8 mouse cellular contexts compared by ENCODE assay signal in genomic region chr14:21847381-21848165, GRCm38 (mm10). TPM values are rescaled to one million over a fixed set of nuclear protein-coding genes. Genes with fewer than 3 reads are reported as not detected.
DNase-seq lines count a peak whose midpoint lies in the region; ATAC-seq lines count a peak whose summit lies in the region.

No protein-coding gene starts in this region.

- peak; percentile 96 for DNase-seq in heart, adult 11 months
- no peak for DNase-seq in heart, adult 9 months (ENCODE audit: low spot score in 2 of 2)
- DNase-seq in T-cell, adult 2 months (ENCODE audit: low spot score), result peak; percentile 18
- peak; percentile 91 for DNase-seq in embryonic facial prominence, embryonic 14.5 days (ENCODE audit: low spot score)
- DNase-seq in hindbrain, embryonic 14.5 days (ENCODE audit: low spot score), result peak; percentile 66
- DNase-seq in thymus, adult 18-20 months, result peak; percentile 47 to 49

- peak overlapping the region; percentile 100 for H3K4me2 ChIP-seq in embryonic facial prominence, embryonic 14.5 days (ENCODE audit: low read depth, low read length)
- H3K4me2 ChIP-seq in hindbrain, embryonic 14.5 days (replicated peaks), result peak overlapping the region; percentile 99
- H3K4me2 ChIP-seq in limb, embryonic 15.5 days, result peak overlapping the region; percentile 100
- H3K4me2 ChIP-seq in midbrain, embryonic 16.5 days (ENCODE audit: low read length), result peak overlapping the region; percentile 89

- H3K9ac ChIP-seq in embryonic facial prominence, embryonic 14.5 days (ENCODE audit: low read depth, low read length), result peak overlapping the region; percentile 78
- peak overlapping the region; percentile 91 for H3K9ac ChIP-seq in hindbrain, embryonic 14.5 days
- peak overlapping the region; percentile 57 for H3K9ac ChIP-seq in limb, embryonic 15.5 days
- H3K9ac ChIP-seq in midbrain, embryonic 16.5 days (ENCODE audit: low read depth, low read length), result peak overlapping the region; percentile 90

- H3K27me3 ChIP-seq in embryonic facial prominence, embryonic 14.5 days (replicated peaks; ENCODE audit: control insufficient read depth, insufficient read depth, low read length), result no peaks in the 10 kb centered on the region
- no peaks in the 10 kb centered on the region for H3K27me3 ChIP-seq in hindbrain, embryonic 14.5 days (ENCODE audit: control insufficient read depth, insufficient read depth, low read length)
- H3K27me3 ChIP-seq in limb, embryonic 15.5 days, result no peaks in the 10 kb centered on the region
- H3K27me3 ChIP-seq in midbrain, embryonic 16.5 days (ENCODE audit: control insufficient read depth, insufficient read depth, low read depth, low read length), result no peaks in the 10 kb centered on the region

- no peaks in the 10 kb centered on the region for H3K9me3 ChIP-seq in embryonic facial prominence, embryonic 14.5 days (ENCODE audit: control insufficient read depth, low read length)
- no peaks in the 10 kb centered on the region for H3K9me3 ChIP-seq in hindbrain, embryonic 14.5 days (ENCODE audit: control insufficient read depth, low read length)
- H3K9me3 ChIP-seq in limb, embryonic 15.5 days, result no peaks in the 10 kb centered on the region
- no peaks in the 10 kb centered on the region for H3K9me3 ChIP-seq in midbrain, embryonic 16.5 days (replicated peaks; ENCODE audit: control insufficient read depth, low read length, poor library complexity, severe bottlenecking)

- ATAC-seq in embryonic facial prominence, embryonic 14.5 days (ENCODE audit: low read depth), result peak; percentile 70
- ATAC-seq in hindbrain, embryonic 14.5 days (ENCODE audit: low FRiP score), result peak; percentile 49
- peak; percentile 53 for ATAC-seq in limb, embryonic 15.5 days (ENCODE audit: insufficient number of reproducible peaks, low FRiP score, low TSS enrichment, low read depth)
- ATAC-seq in midbrain, embryonic 16.5 days, result peak; percentile 43

- peaks cover 41% of the 10 kb centered on the region for H3K36me3 ChIP-seq in embryonic facial prominence, embryonic 14.5 days (ENCODE audit: control insufficient read depth, insufficient read depth, low read length)
- peaks cover 45% of the 10 kb centered on the region for H3K36me3 ChIP-seq in hindbrain, embryonic 14.5 days (replicated peaks; ENCODE audit: control insufficient read depth, insufficient read depth)
- peaks cover 42% of the 10 kb centered on the region for H3K36me3 ChIP-seq in limb, embryonic 15.5 days
- H3K36me3 ChIP-seq in midbrain, embryonic 16.5 days (ENCODE audit: control insufficient read depth, insufficient read depth, low read length), result peaks cover 3% of the 10 kb centered on the region; the same call in 1 of the 2 replicates

- peaks cover 8% of the 10 kb centered on the region; the same call in 1 of the 2 replicates for H3K4me1 ChIP-seq in embryonic facial prominence, embryonic 14.5 days (ENCODE audit: control insufficient read depth, insufficient read depth, low read length)
- H3K4me1 ChIP-seq in hindbrain, embryonic 14.5 days (replicated peaks; ENCODE audit: control insufficient read depth, insufficient read depth, low read length), result peaks cover 15% of the 10 kb centered on the region
- peaks cover 27% of the 10 kb centered on the region for H3K4me1 ChIP-seq in limb, embryonic 15.5 days
- H3K4me1 ChIP-seq in midbrain, embryonic 16.5 days (ENCODE audit: control insufficient read depth, insufficient read depth, low read length), result peaks cover 9% of the 10 kb centered on the region; the same call in 1 of the 2 replicates

- peak overlapping the region; percentile 81 for H3K4me3 ChIP-seq in embryonic facial prominence, embryonic 14.5 days (ENCODE audit: low read depth, low read length)
- peak overlapping the region; percentile 79 for H3K4me3 ChIP-seq in hindbrain, embryonic 14.5 days (replicated peaks; ENCODE audit: low read length)
- peak overlapping the region; percentile 75 for H3K4me3 ChIP-seq in limb, embryonic 15.5 days
- H3K4me3 ChIP-seq in midbrain, embryonic 16.5 days (ENCODE audit: low read depth, low read length), result peak overlapping the region; percentile 86

- peak overlapping the region; percentile 71 for H3K27ac ChIP-seq in embryonic facial prominence, embryonic 14.5 days (replicated peaks; ENCODE audit: low read depth, low read length)
- peak overlapping the region; percentile 28; the same call in 1 of the 2 replicates for H3K27ac ChIP-seq in hindbrain, embryonic 14.5 days
- H3K27ac ChIP-seq in limb, embryonic 15.5 days, result peak overlapping the region; percentile 63
- peak overlapping the region; percentile 40 for H3K27ac ChIP-seq in midbrain, embryonic 16.5 days (ENCODE audit: low read length)

- 0% methylated on average over 39 of the region's 50 CpGs for WGBS in embryonic facial prominence, embryonic 14.5 days
- WGBS in hindbrain, embryonic 14.5 days, result under 1% methylated on average over 50 of the region's 50 CpGs
- WGBS in limb, embryonic 15.5 days, result under 1% methylated on average over 50 of the region's 50 CpGs
- under 1% methylated on average over 50 of the region's 50 CpGs for WGBS in midbrain, embryonic 16.5 days

RNA-seq across cellular contexts. Expression of gene Comtd1, which starts 1.2 kb away (rescaled TPM):
- polyA plus RNA-seq in embryonic facial prominence, embryonic 14.5 days (2014; fragmentation: Nextera tagmentation; extraction: Ambion mirVana), result 18.7 and 19.4 TPM in 2 replicates
- 55.8 and 58.0 TPM in 2 replicates for polyA plus RNA-seq in hindbrain, embryonic 14.5 days (2014; fragmentation: Nextera tagmentation; extraction: Ambion mirVana)
- 21.7 and 22.5 TPM in 2 replicates for polyA plus RNA-seq in limb, embryonic 15.5 days (2015; fragmentation: Nextera tagmentation; extraction: Ambion mirVana)
- 58.1 and 58.7 TPM in 2 replicates for polyA plus RNA-seq in midbrain, embryonic 16.5 days (2015; fragmentation: Nextera tagmentation; extraction: Ambion mirVana)

RNA-seq across cellular contexts. Expression of gene Vdac2, which starts 22.5 kb away (rescaled TPM):
- 251 and 260 TPM in 2 replicates for polyA plus RNA-seq in embryonic facial prominence, embryonic 14.5 days (2014; fragmentation: Nextera tagmentation; extraction: Ambion mirVana)
- polyA plus RNA-seq in hindbrain, embryonic 14.5 days (2014; fragmentation: Nextera tagmentation; extraction: Ambion mirVana), result 305 and 316 TPM in 2 replicates
- 207 and 225 TPM in 2 replicates for polyA plus RNA-seq in limb, embryonic 15.5 days (2015; fragmentation: Nextera tagmentation; extraction: Ambion mirVana)
- polyA plus RNA-seq in midbrain, embryonic 16.5 days (2015; fragmentation: Nextera tagmentation; extraction: Ambion mirVana), result 291 and 294 TPM in 2 replicates

Comparison
In these comparisons a context has a peak if more than half of its experiments do, and no peak if none do; other contexts are left out.
1. DNase-seq: peak in heart, adult 11 months (single experiment), T-cell, adult 2 months (single experiment), embryonic facial prominence, embryonic 14.5 days (single experiment), hindbrain, embryonic 14.5 days (single experiment) and thymus, adult 18-20 months (2 of 2); none in heart, adult 9 months (0 of 2).
2. Peak in every context shown above with its lines, with median percentiles within 50 percentile points of each other: ATAC-seq, H3K27ac ChIP-seq, H3K4me2 ChIP-seq, H3K4me3 ChIP-seq and H3K9ac ChIP-seq.